Mouse (Mus musculus) embryonic stem cell, embryonic (primary cell): ENCODE results near the gene Galt.

Experiments
- CTCF ChIA-PET, 4 experiments: fragments of 300-600 bp in 2 of 4; fragments of 350-600 bp in 2 of 4; sonication (Branson Sonifier 250); formaldehyde crosslinking; loops; one replicate each; lab custom pipeline; 2022; ENCODE audit warnings: inconsistent platforms in 2 of 4; lab: Charles Lee
- POLR2A ChIA-PET, 4 experiments: fragments of 300-600 bp in 2 of 4; fragments of 350-600 bp in 2 of 4; sonication (Branson Sonifier 250); formaldehyde crosslinking; loops; one replicate each; lab custom pipeline; 2022; ENCODE audit warnings: antibody characterized with exemption in 4 of 4, inconsistent platforms in 1 of 4; lab: Charles Lee

The Galt gene

GRCm38 (mm10) chr4:41726826-41727621 lies 28.0 kb upstream of the Galt start:
- ChIA-PET POLR2A (interaction anchor here in 1 of 4 experiments (0.9 to 2.0 kb wide), 5 partner anchors 10 to 20 kb away, joined by 3 to 11 read pairs (median 4); no protein-coding TSS in a partner anchor), CTCF (interaction anchor here in 2 of 4 experiments (0.5 to 3.5 kb wide), 5 partner anchors 11 to 13 kb away, joined by 3 to 13 read pairs (median 6); partner anchors contain the start of gene Rpp25l (in 1 of the 2))

- ChIA-PET POLR2A (interaction anchor here in 2 of 4 experiments (0.9 to 1.9 kb wide), 8 partner anchors 10 to 24 kb away, joined by 3 to 10 read pairs (median 4); partner anchors contain the start of genes Galt (in 1 of the 2) and Rpp25l (in 1 of the 2)), CTCF (interaction anchor here in 2 of 4 experiments (0.8 to 1.6 kb wide), 7 partner anchors 9 to 24 kb away, joined by 3 to 5 read pairs (median 3); partner anchors contain the start of gene Rpp25l (in 1 of the 2))
These were observed 23.8 kb upstream of the Galt start, which contains the start of gene Arid3c for GRCm38 (mm10) chr4:41731052-41731765. Gene Arid3c, minus strand, starts transcription at chr4:41731142.

GRCm38 (mm10) chr4:41737602-41738255 lies 17.3 kb upstream of the Galt start:
- ChIA-PET POLR2A (interaction anchor here in 3 of 4 experiments (0.6 to 6.0 kb wide), 14 partner anchors 10 to 637 kb away, joined by 3 to 45 read pairs (median 4); partner anchors contain the start of genes Rpp25l (in 2 of the 3), Dctn3 (in 1 of the 3), Dnaic1 (in 1 of the 3) and Fam219a (in 1 of the 3)), CTCF (interaction anchor here (0.5 to 3.2 kb wide), 38 partner anchors 9 to 1134 kb away, joined by 3 to 59 read pairs (median 6); partner anchors contain the start of genes Rpp25l (in 4 of the 4), Fam219a (in 2 of the 4), AI464131 (in 1 of the 4) and Dnaic1 (in 1 of the 4))

GRCm38 (mm10) chr4:41738256-41738603 lies 16.8 kb upstream of the Galt start:
- ChIA-PET POLR2A (interaction anchor here in 3 of 4 experiments (0.5 to 6.0 kb wide), 10 partner anchors 12 to 1823 kb away, joined by 3 to 45 read pairs (median 6); partner anchors contain the start of genes Rpp25l (in 2 of the 3), Galt (in 1 of the 3) and Sigmar1 (in 1 of the 3)), CTCF (interaction anchor here (0.7 to 3.2 kb wide), 20 partner anchors 9 to 1134 kb away, joined by 3 to 59 read pairs (median 7); partner anchors contain the start of genes Rpp25l (in 4 of the 4), Dnaic1 (in 1 of the 4) and Fam219a (in 1 of the 4))

- CTCF ChIA-PET: interaction anchor here (0.5 to 3.2 kb wide), 7 partner anchors 12 to 490 kb away, joined by 3 to 59 read pairs (median 4); partner anchors contain the start of gene Rpp25l (in 1 of the 4)
- POLR2A ChIA-PET: interaction anchor here in 3 of 4 experiments (0.6 to 6.0 kb wide), 10 partner anchors 11 to 1822 kb away, joined by 3 to 45 read pairs (median 8); partner anchors contain the start of genes Rpp25l (in 2 of the 3), Galt (in 1 of the 3) and Sigmar1 (in 1 of the 3)
These were observed 15.8 kb upstream of the Galt start for GRCm38 (mm10) chr4:41739260-41739659.

GRCm38 (mm10) chr4:41740380-41741157 lies 14.5 kb upstream of the Galt start:
- POLR2A ChIA-PET: interaction anchor here in 3 of 4 experiments (0.8 to 6.0 kb wide), 23 partner anchors 9 to 606 kb away, joined by 3 to 45 read pairs (median 4); partner anchors contain the start of genes Arid3c (in 2 of the 3), Galt (in 2 of the 3), Rpp25l (in 2 of the 3) and Sigmar1 (in 2 of the 3)
- CTCF ChIA-PET: interaction anchor here in 3 of 4 experiments (0.6 to 1.9 kb wide), 15 partner anchors 9 to 236 kb away, joined by 3 to 7 read pairs (median 3); partner anchors contain the start of genes Galt (in 2 of the 3), Sigmar1 (in 2 of the 3), Arid3c (in 1 of the 3) and Dnaic1 (in 1 of the 3)

GRCm38 (mm10) chr4:41741158-41741560 lies 13.9 kb upstream of the Galt start:
- POLR2A ChIA-PET: interaction anchor here in 3 of 4 experiments (0.7 to 6.0 kb wide), 26 partner anchors 10 to 606 kb away, joined by 3 to 45 read pairs (median 4); partner anchors contain the start of genes Arid3c (in 2 of the 3), Galt (in 2 of the 3), Rpp25l (in 2 of the 3) and Sigmar1 (in 2 of the 3)
- CTCF ChIA-PET: interaction anchor here in 3 of 4 experiments (0.6 to 1.9 kb wide), 14 partner anchors 9 to 237 kb away, joined by 3 to 7 read pairs (median 4); partner anchors contain the start of genes Galt (in 2 of the 3), Sigmar1 (in 2 of the 3), Arid3c (in 1 of the 3) and Dnaic1 (in 1 of the 3)

GRCm38 (mm10) chr4:41744131-41744530 lies 10.9 kb upstream of the Galt start:
- ChIA-PET CTCF (no interaction called here), POLR2A (interaction anchor here in 1 of 4 experiments (1.3 kb wide), 1 partner anchor 11 kb away, joined by 3 read pairs; the partner anchor contains the start of gene Galt)

GRCm38 (mm10) chr4:41745021-41745420 lies 10.0 kb upstream of the Galt start:
- CTCF ChIA-PET: interaction anchor here in 2 of 4 experiments (0.6 to 0.7 kb wide), 2 partner anchors 239 to 241 kb away, joined by 3 to 6 read pairs; no protein-coding TSS in a partner anchor

GRCm38 (mm10) chr4:41755338-41756305 lies 594 bp downstream of the Galt start, which contains the start of gene Sigmar1:
Gene Sigmar1, minus strand, starts transcription at chr4:41756157.
- ChIA-PET CTCF (interaction anchor here in 3 of 4 experiments (0.5 to 2.0 kb wide), 9 partner anchors 14 to 627 kb away, joined by 3 to 6 read pairs (median 4); partner anchors contain the start of genes Dnaic1 (in 1 of the 3) and Fam219a (in 1 of the 3)), POLR2A (interaction anchor here in 3 of 4 experiments (0.6 to 5.8 kb wide), 18 partner anchors 9 to 1195 kb away, joined by 3 to 37 read pairs (median 4); partner anchors contain the start of genes Fam219a (in 2 of the 3), Arid3c (in 1 of the 3), Dnaic1 (in 1 of the 3) and Rpp25l (in 1 of the 3))

More at GRCm38 (mm10) chr4:41745021-41745420, 10.0 kb upstream of the Galt start:
- POLR2A ChIA-PET: interaction anchor here in 1 of 4 experiments (1.3 kb wide), 1 partner anchor 10 kb away, joined by 3 read pairs; the partner anchor contains the start of gene Galt

GRCm38 (mm10) chr4:41756440-41756839 lies 1.4 kb downstream of the Galt start:
- POLR2A ChIA-PET: interaction anchor here in 3 of 4 experiments (0.6 to 5.8 kb wide), 6 partner anchors 14 to 258 kb away, joined by 3 to 37 read pairs (median 7); partner anchors contain the start of gene Rpp25l (in 1 of the 3)
- CTCF ChIA-PET: interaction anchor here in 3 of 4 experiments (0.5 to 2.0 kb wide), 4 partner anchors 15 to 235 kb away, joined by 4 to 6 read pairs (median 5); no protein-coding TSS in a partner anchor

GRCm38 (mm10) chr4:41757321-41757720 lies 2.3 kb downstream of the Galt start:
- ChIA-PET POLR2A (interaction anchor here in 3 of 4 experiments (0.6 to 5.8 kb wide), 4 partner anchors 16 to 253 kb away, joined by 3 to 37 read pairs (median 5); no protein-coding TSS in a partner anchor), CTCF (interaction anchor here in 1 of 4 experiments (1.3 to 1.9 kb wide), 2 partner anchors 16 to 254 kb away, joined by 3 to 5 read pairs; partner anchors contain the start of gene AI464131)

GRCm38 (mm10) chr4:41758021-41758420 lies 3.0 kb downstream of the Galt start:
- ChIA-PET POLR2A (interaction anchor here in 2 of 4 experiments (1.3 to 5.8 kb wide), 3 partner anchors 16 to 19 kb away, joined by 5 to 37 read pairs (median 5); no protein-coding TSS in a partner anchor), CTCF (interaction anchor here in 1 of 4 experiments (1.3 to 1.9 kb wide), 2 partner anchors 16 to 255 kb away, joined by 3 to 5 read pairs; partner anchors contain the start of gene AI464131)
